Mouse (Mus musculus) G1E (cell line): ENCODE data around the gene Ssh2.

Source experiments
- CTCF ChIP-seq: IDR thresholded peaks from 2 replicates; pipeline ENCODE4 v1.5.1; 2012; ENCODE audit warnings: low read depth, low read length, inconsistent platforms, mixed read lengths
- GATA1 ChIP-seq: IDR thresholded peaks from 2 replicates; pipeline ENCODE4 v1.6.1; 2012; ENCODE audit warnings: borderline replicate concordance, low read length, inconsistent platforms, mixed read lengths
- GATA2 ChIP-seq: IDR thresholded peaks from 2 replicates; pipeline ENCODE4 v1.6.1; 2012; ENCODE audit warnings: low read depth, low read length, inconsistent platforms, borderline replicate concordance
- POLR2AphosphoS5 ChIP-seq: IDR thresholded peaks from 2 replicates; pipeline ENCODE4 v1.6.1; 2012; ENCODE audit warnings: low read depth, low read length, inconsistent platforms; ENCODE audit not compliant: insufficient replicate concordance
- TAL1 ChIP-seq: conservative IDR thresholded peaks from 2 replicates; pipeline ENCODE4 v1.6.1; 2012; ENCODE audit warnings: low read depth, low read length, inconsistent platforms, mixed read lengths

GRCm38 (mm10) chr11:77181528-77181927, 34.6 kb upstream of the Ssh2 start:
- TF ChIP-seq CTCF = no peak
- TF ChIP-seq GATA2 = no peak
- TF ChIP-seq POLR2AphosphoS5 = no peak
- TF ChIP-seq TAL1 = no peak
- no peak for TF ChIP-seq GATA1
